Mouse (Mus musculus) hindbrain, postnatal 0 days (tissue): ENCODE data around the gene Tle3. TPM values are rescaled to one million over a fixed set of nuclear protein-coding genes. Genes with fewer than 3 reads are reported as not detected.
A peak's percentile ranks its signal among the peaks of the same experiment; 100 is the strongest.

Experiments
- ATAC-seq: fragments of 200-750 bp; cut with Nextera tagmentation; 2 replicates; pipeline ENCODE4 v1.8.0; 2017; ENCODE audit warnings: mild to moderate bottlenecking, moderate TSS enrichment, moderate library complexity
- DNase-seq: peaks from one replicate; pipeline ENCODE4 v3.0.0-alpha.2; 2015; ENCODE audit warnings: low spot score
- H3K27ac ChIP-seq: fragments of 300-500 bp; sonication (generic); 2 replicates; pipeline ENCODE4 v1.5.1; 2014; ENCODE audit warnings: mild to moderate bottlenecking
- H3K27me3 ChIP-seq: fragments of 300-500 bp; sonication (generic); 2 replicates; pipeline ENCODE4 v1.6.1; 2014; ENCODE audit warnings: low read length, mixed read lengths; ENCODE audit not compliant: insufficient read depth
- H3K36me3 ChIP-seq: fragments of 300-500 bp; sonication (generic); 2 replicates; pipeline ENCODE4 v1.6.1; 2014; ENCODE audit warnings: low read length, mixed read lengths; ENCODE audit not compliant: insufficient read depth
- H3K4me1 ChIP-seq: fragments of 300-500 bp; sonication (generic); 2 replicates; pipeline ENCODE4 v1.6.1; 2014; ENCODE audit warnings: antibody characterized with exemption, low read length, mixed read lengths; ENCODE audit not compliant: insufficient read depth
- H3K4me2 ChIP-seq: fragments of 300-500 bp; sonication (generic); 2 replicates; pipeline ENCODE4 v1.6.1; 2014; ENCODE audit warnings: low read depth, mild to moderate bottlenecking, low read length, moderate library complexity, mixed read lengths
- H3K4me3 ChIP-seq: fragments of 300-500 bp; sonication (generic); 2 replicates; pipeline ENCODE4 v1.5.1; 2014; ENCODE audit warnings: low read length
- H3K9ac ChIP-seq: fragments of 300-500 bp; sonication (generic); replicated peaks from 2 replicates; pipeline ENCODE4 v1.6.1; 2014; ENCODE audit warnings: mild to moderate bottlenecking, low read length, moderate library complexity, mixed read lengths
- H3K9me3 ChIP-seq: fragments of 300-500 bp; sonication (generic); 2 replicates; pipeline ENCODE4 v1.6.1; 2016; ENCODE audit warnings: low read length, mixed read lengths
- CTCF ChIP-seq: IDR thresholded peaks from 2 replicates; pipeline ENCODE4 v1.5.1; 2016; ENCODE audit warnings: antibody characterized with exemption, control low read depth, low read depth
- WGBS: fragments of 180-500 bp; shearing (Covaris S2); extraction: QIAGEN DNeasy Blood & Tissue Kit; methylation state at CpG from one replicate; pipeline ENCODE4 v1.1.7; 2014; 5-methylcytosine and 5-hydroxymethylcytosine counted together
- polyA plus RNA-seq: library from polyadenylated mRNA; unstranded; fragments of >200 nt; fragmentation: Nextera tagmentation; extraction: Ambion mirVana; gene quantifications from 2 replicates; pipeline ENCODE4 v1.2.1, GENCODE M21; 2015
- total RNA-seq: library from RNA; depleted of rRNA; stranded (reverse); fragments of >200 nt; gene quantifications from 2 replicates; pipeline ENCODE4 v1.2.3, GENCODE M21; 2014

The Tle3 gene
- total and polyA plus RNA-seq, 2 experiments from 2014 or later, result 17.7 to 81.3 TPM

DNA sequence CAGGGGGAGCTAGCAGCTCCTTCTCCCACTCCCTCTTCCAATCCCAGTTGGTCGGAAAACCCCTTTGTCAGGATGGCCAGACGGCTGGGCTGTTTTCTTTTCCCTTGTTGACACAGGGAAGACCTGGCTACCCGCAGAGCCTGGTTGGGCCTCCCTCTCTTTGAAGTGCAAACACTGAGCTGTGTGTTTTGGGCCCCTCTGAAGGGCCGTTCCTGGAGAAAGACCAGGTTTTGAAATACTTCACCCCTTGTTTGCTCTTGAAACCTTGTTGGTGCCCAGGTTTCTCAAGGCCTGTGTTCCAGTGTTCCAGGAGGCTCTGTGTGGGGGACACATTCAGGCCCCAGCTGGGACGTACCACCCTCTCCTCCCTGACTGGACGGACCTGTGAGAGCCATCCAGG, 32.9 kb upstream of the Tle3 start:
- Histone ChIP-seq H3K4me1 (no peaks in the 10 kb centered on the region), H3K9ac (no peak overlapping the region), H3K27me3 (0 out of 2 replicates have a peak, but pooled peaks cover 4% of the 10 kb centered on the region), H3K4me2 (no peak overlapping the region), H3K36me3 (no peaks in the 10 kb centered on the region), H3K27ac (no peak overlapping the region), H3K4me3 (no peak overlapping the region), H3K9me3 (no peaks in the 10 kb centered on the region)
- no peak for ATAC-seq
- WGBS, result 36% methylated on average over 6 of the region's 6 CpGs
- no peak for DNase-seq
- no peak for TF ChIP-seq CTCF

DNA sequence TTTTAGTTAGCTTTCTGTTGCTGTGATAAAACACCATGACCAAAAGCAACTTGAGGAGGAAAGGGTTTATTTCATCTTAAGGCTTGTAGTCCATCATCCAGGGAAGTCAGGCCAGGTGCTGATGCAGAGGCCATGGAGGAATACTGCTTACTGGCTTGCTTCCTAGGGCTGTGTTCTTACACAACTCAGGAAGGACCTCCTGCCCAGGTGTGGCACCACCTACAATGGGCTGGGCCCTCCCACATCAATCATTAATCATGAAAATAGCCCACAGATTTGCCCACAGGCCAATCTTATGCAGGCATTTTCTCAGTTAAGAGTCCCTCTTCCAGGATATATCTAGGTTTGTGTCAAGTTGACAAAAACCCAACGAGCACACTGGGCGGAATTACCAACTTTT, 31.8 kb upstream of the Tle3 start:
- Histone ChIP-seq H3K27me3 (0 out of 2 replicates have a peak, but pooled peaks cover 4% of the 10 kb centered on the region), H3K36me3 (no peaks in the 10 kb centered on the region), H3K4me3 (no peak overlapping the region), H3K4me2 (no peak overlapping the region), H3K9me3 (no peaks in the 10 kb centered on the region), H3K27ac (no peak overlapping the region), H3K9ac (no peak overlapping the region), H3K4me1 (no peaks in the 10 kb centered on the region)
- DNase-seq (no peak), ATAC-seq (no peak)
- TF ChIP-seq CTCF, result no peak
- WGBS, result 89% methylated on average over 2 of the region's 2 CpGs

DNA sequence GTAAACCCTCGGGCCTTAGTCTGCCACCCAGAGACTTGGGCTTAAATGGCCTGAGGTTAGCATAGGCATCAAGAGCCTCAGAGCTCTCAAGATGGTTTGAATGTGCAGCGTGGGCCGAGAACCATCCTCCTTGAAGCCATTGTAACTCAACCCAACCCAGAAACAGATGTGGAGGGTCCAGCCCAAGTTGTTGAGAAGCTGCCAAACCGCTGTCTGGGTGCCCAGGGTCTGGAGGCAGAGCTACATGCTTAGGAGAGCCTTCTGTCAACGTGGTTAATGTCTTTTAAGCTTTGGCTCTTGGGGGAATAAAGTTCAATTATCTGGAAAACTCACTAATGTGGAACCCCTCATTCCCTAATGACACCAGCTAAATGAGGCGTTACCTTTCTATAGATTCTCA, 29.9 kb upstream of the Tle3 start:
- TF ChIP-seq CTCF, result no peak
- H3K36me3 ChIP-seq, result no peaks in the 10 kb centered on the region
- no peaks in the 10 kb centered on the region for H3K27me3 ChIP-seq

DNA sequence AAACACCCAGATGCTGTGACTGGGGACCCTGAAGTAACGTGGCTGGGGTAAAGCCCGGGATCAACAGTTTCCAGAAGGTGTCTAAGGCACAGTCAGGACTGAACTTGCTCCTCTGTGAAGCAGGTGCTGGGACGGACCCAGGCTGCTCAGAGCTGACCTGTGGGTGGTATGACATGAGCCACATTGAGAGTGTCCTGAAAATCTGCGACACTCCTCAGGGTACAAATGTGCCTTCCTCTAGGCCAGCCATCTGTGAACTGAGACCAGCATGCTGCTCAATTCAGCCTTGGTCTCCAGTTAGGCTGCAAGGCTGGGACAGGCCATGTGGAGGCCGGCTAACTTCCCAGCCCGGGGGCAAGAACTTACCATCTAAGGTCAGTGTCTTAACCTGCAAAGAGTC, 27.5 kb upstream of the Tle3 start:
- no peak for TF ChIP-seq CTCF
- 73% methylated on average over 6 of the region's 6 CpGs for WGBS
- H3K27me3 ChIP-seq, result no peaks in the 10 kb centered on the region
- H3K27ac ChIP-seq, result no peak overlapping the region
- no peak overlapping the region for H3K4me3 ChIP-seq
- H3K9ac ChIP-seq, result no peak overlapping the region
- DNase-seq (no peak), ATAC-seq (no peak)
- no peaks in the 10 kb centered on the region for H3K36me3 ChIP-seq
- no peaks in the 10 kb centered on the region for H3K9me3 ChIP-seq
- H3K4me1 ChIP-seq, result peaks cover 7% of the 10 kb centered on the region; the same call in 1 of the 2 replicates
- no peak overlapping the region for H3K4me2 ChIP-seq

More for the DNA sequence above, 29.9 kb upstream of the Tle3 start:
- DNase-seq (no peak), ATAC-seq (no peak)
- no peaks in the 10 kb centered on the region for H3K4me1 ChIP-seq
- WGBS, result 66% methylated on average over 6 of the region's 6 CpGs
- H3K9ac ChIP-seq, result no peak overlapping the region
- H3K27ac ChIP-seq, result no peak overlapping the region
- H3K4me2 ChIP-seq, result no peak overlapping the region
- no peaks in the 10 kb centered on the region for H3K9me3 ChIP-seq
- H3K4me3 ChIP-seq, result no peak overlapping the region

DNA sequence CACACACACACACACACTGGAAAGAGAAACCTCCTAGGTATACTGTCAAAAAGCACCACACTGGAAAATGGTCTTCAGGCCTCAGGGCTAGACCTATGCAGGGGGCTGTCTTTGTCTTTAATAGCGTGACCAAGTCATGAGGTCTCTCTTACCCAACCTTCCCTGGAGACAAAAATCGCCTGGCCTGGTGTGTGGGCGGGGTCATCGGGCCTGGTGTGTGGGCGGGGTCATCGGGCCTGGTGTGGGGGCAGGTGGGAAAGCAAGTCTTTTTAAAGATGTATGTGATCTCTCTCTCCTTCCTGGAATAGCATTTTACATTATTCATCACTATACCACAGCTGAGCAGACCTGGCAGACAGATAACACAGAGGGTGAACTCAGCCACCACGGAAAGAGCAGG, 25.2 kb upstream of the Tle3 start:
- no peak for TF ChIP-seq CTCF
- Histone ChIP-seq H3K27ac (no peak overlapping the region), H3K9ac (no peak overlapping the region), H3K4me1 (peaks cover 7% of the 10 kb centered on the region; the same call in 1 of the 2 replicates), H3K4me2 (no peak overlapping the region), H3K4me3 (no peak overlapping the region), H3K36me3 (no peaks in the 10 kb centered on the region), H3K27me3 (no peaks in the 10 kb centered on the region), H3K9me3 (no peaks in the 10 kb centered on the region)
- DNase-seq (no peak), ATAC-seq (no peak)
- WGBS, result 25% methylated on average over 7 of the region's 7 CpGs

DNA sequence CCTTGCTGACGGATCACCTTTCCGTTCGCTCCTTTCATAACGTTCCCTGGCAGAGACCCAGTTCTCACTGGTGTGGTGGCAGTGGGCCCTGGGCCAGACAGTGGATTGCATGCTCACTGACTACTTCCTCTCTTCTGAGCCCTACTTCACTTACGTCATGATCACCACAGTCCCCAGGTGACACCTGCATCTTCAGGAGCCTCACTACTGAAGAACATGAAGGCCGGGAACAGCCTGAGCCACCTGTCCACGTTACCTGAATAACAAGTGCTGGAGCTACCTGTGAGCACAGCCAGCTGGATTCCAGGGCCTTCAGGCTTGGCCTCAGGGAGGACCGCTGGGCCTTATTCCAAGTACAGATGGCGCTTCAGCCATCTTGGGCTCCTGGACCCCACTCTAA, 24.1 kb upstream of the Tle3 start:
- DNase-seq (peak; percentile 34), ATAC-seq (no peak)
- Histone ChIP-seq H3K36me3 (no peaks in the 10 kb centered on the region), H3K27me3 (no peaks in the 10 kb centered on the region), H3K4me3 (no peak overlapping the region), H3K9me3 (no peaks in the 10 kb centered on the region), H3K9ac (no peak overlapping the region), H3K4me2 (no peak overlapping the region), H3K27ac (no peak overlapping the region), H3K4me1 (peaks cover 7% of the 10 kb centered on the region; the same call in 1 of the 2 replicates)
- 57% methylated on average over 9 of the region's 9 CpGs for WGBS
- no peak for TF ChIP-seq CTCF

DNA sequence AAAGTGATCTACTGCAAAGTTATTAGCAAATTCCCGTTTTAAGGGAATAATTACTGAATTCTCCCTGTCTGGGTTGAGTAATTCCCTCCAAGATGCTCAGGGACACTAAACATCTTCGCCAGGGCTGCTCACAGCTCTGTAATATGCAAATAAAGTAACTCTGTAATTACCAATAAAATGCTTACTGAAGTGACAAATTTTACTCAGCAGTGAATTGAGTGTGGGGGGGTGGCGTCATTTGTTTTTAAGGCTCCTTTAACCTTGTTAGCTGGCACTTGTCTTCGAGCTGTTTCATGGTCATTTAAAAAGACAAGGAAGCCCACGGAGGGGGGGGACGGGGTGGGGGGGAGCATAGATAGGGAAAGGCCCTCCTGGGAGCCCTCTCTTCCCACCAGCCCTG, 23.6 kb upstream of the Tle3 start:
- no peaks in the 10 kb centered on the region for H3K36me3 ChIP-seq
- peaks cover 7% of the 10 kb centered on the region; the same call in 1 of the 2 replicates for H3K4me1 ChIP-seq
- H3K27me3 ChIP-seq, result no peaks in the 10 kb centered on the region
- H3K27ac ChIP-seq, result no peak overlapping the region
- ATAC-seq (no peak), DNase-seq (no peak)
- H3K9me3 ChIP-seq, result no peaks in the 10 kb centered on the region
- H3K4me2 ChIP-seq, result no peak overlapping the region
- WGBS, result 32% methylated on average over 6 of the region's 6 CpGs
- no peak for TF ChIP-seq CTCF
- no peak overlapping the region for H3K4me3 ChIP-seq
- H3K9ac ChIP-seq, result no peak overlapping the region
